Mouse (Mus musculus): ENCODE results near the gene Mylpf. TPM values are rescaled to one million over a fixed set of nuclear protein-coding genes. Genes with fewer than 3 reads are reported as not detected.

The Mylpf gene
- polyA plus RNA-seq, 1 experiment from 2014 or later = 0.47 TPM

DNA sequence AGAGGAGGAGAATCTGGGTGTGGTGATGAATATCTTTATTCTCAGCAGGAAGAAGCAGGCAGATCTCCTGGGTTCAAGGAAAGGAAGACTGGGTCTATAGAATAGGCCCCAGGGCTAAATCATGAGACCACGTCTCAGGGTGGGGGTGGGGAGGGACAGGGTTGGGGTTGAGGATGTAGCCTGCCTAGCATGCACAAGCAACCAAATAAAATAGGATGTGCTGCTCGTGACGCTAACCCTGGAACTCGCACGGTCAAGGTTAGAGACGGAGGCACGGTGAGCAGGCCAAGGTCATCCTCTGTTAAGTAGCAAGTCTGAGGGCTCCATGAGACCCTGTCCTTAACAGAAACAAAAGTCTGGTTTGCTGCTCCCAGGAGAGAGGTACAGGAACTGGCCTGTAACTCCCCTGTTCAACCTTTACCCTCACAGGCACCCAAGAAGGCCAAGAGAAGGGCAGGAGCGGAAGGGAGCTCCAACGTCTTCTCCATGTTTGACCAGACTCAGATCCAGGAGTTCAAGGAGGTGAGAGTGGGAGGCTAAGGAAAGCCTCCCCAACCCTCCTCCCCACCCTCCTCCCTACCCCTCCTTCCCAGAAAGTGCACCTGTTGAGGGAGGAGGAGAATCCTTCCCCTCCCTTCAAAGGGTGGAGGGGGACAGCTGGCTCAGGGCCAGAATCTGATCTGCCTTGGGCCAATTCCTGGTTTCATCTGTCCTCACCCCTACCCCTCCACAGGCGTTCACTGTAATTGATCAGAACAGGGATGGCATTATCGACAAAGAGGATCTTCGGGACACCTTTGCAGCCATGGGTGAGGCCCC, 4.0 kb downstream of the Mylpf start:
- Histone ChIP-seq H3K27ac (no peak overlapping the region), H3K4me3 (ENCODE audit: inconsistent target) (no peak overlapping the region), H3K79me2 (ENCODE audit: inconsistent target) (peaks cover 4% of the 10 kb centered on the region), H3K36me3 (ENCODE audit: inconsistent target) (no peaks in the 10 kb centered on the region)
- WGBS (ENCODE audit: missing documents) = 90% methylated on average over 12 of the region's 12 CpGs

DNA sequence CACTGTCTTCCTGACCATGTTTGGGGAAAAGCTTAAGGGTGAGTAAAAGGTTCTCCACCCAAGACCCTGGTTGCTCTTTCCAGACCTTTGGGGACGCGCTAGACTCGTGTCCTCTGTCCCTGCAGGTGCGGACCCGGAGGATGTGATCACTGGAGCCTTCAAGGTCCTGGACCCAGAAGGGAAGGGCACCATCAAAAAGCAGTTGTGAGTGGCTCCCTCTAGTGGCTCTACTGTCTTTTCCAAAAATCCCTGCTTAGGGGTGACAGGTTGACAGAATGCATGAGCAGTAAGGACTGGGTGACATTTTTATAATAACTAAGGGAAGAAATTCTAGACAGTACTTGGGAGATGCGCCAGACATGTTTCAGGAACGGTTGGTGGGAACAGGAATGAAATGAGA, 4.8 kb downstream of the Mylpf start:
- H3K4me3 ChIP-seq (ENCODE audit: inconsistent target) = no peak overlapping the region
- no peaks in the 10 kb centered on the region for H3K36me3 ChIP-seq (ENCODE audit: inconsistent target)
- no peak overlapping the region for H3K27ac ChIP-seq
- 48% methylated on average over 7 of the region's 7 CpGs for WGBS (ENCODE audit: missing documents)
- H3K79me2 ChIP-seq (ENCODE audit: inconsistent target) = no peaks in the 10 kb centered on the region

DNA sequence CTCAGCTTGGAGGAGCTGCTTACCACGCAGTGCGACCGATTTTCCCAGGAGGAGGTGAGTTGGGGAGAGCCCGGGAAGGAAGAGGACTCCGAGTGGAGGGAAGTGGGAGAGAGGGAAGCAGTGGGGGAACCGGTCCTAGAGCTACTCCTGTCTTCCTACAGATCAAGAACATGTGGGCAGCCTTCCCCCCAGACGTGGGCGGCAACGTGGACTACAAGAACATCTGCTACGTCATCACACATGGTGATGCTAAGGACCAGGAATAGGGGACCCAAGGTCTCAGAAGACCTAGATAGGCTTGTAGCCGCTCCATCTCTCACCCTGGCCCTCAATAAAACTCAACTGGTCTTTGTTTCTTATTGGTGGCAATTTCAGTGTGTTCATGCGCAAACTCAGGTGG, 5.2 kb downstream of the Mylpf start:
- H3K36me3 ChIP-seq (ENCODE audit: inconsistent target) = no peaks in the 10 kb centered on the region
- no peaks in the 10 kb centered on the region for H3K79me2 ChIP-seq (ENCODE audit: inconsistent target)
- H3K27ac ChIP-seq = no peak overlapping the region
- WGBS (ENCODE audit: missing documents) = 87% methylated on average over 11 of the region's 12 CpGs
- no peak overlapping the region for H3K4me3 ChIP-seq (ENCODE audit: inconsistent target)

DNA sequence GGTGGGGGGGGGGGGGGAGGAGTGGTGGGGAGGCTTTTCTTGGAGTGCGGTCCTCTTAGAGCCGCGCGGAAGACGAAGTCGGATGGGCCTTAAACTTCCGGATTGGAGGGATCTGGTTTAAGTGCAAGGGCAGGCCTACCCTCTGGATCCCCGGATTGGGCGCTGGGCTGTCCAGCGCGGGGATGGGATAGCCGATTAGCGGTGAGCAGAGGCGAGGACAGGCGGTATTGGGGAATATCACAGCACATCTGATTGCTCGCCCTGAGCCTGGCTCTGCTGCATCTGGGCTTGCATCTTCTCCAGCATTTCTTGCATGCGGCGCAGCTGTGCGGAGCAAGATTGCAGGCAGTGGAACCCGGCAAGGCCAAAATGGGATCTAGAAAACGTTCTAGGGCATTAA, 5.8 kb downstream of the Mylpf start:
- no peak overlapping the region for H3K27ac ChIP-seq
- no peaks in the 10 kb centered on the region for H3K36me3 ChIP-seq (ENCODE audit: inconsistent target)
- no peak overlapping the region for H3K4me3 ChIP-seq (ENCODE audit: inconsistent target)
- WGBS (ENCODE audit: missing documents) = 91% methylated on average over 17 of the region's 21 CpGs
- no peaks in the 10 kb centered on the region for H3K79me2 ChIP-seq (ENCODE audit: inconsistent target)

DNA sequence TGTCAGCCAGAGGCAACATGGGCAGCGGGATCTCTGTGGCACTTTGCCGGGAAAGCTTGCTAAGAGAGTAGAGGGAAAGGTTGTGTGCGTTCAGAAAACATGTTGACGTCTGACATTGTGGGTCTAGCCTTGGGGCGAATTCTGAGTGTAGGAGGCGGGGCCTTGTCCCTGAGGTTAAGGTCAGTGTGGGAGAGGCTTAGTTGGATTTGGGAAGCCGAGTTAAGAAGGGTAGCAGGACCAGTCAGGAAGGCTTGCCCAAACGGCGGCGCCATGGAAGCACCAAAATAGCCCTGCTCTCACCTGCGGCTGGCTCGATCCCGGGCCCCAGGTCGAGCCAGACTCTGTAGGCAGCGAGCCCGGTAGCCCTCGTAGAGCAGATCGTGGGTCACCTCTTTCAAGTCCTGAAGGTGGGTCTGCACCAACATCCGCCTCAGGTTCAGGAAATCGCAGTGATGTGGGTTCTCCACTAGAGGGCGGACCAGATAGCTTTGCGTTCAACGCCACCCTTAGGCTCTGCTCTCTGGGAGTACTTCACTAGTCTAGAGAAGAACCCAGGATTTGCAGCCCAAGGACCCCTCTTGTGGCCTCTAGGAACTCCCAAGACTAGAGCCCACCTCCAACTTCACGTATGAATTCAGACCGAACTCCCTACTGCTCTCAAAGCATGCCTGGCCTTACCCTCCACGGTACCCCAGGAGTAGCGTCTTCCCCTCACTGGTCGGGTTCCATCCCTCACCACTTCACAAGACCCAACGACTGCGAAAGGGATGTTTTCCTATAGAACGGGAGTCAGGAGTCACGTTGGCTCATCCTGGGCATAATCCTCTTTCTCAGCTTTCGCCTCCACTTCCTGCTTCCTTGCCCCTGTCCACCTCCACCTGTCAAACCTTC, 6.5 kb downstream of the Mylpf start:
- Histone ChIP-seq H3K4me3 (ENCODE audit: inconsistent target) (no peak overlapping the region), H3K79me2 (ENCODE audit: inconsistent target) (no peaks in the 10 kb centered on the region), H3K27ac (no peak overlapping the region), H3K36me3 (ENCODE audit: inconsistent target) (no peaks in the 10 kb centered on the region)
- WGBS (ENCODE audit: missing documents) = 46% methylated on average over 33 of the region's 33 CpGs

DNA sequence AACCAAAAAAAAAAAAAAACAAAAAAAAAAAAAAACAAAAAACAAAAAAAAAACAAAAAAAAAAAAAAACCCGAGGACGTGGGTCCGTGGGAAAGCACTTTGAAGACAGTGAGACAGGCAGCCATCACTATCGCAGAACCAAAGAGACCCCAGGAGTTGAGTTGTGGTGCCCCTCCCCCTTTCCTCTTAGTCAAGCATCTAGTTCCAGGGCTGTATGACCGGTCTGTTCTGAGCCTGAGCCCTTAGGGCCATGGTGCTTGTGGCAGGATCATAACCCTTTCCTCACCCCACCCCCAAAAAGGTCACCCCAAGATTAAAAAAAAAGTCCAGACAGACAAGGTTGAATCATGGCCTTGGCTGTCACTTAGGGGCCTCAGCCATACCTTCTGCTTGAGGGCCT, 7.6 kb downstream of the Mylpf start:
- no peaks in the 10 kb centered on the region for H3K79me2 ChIP-seq (ENCODE audit: inconsistent target)
- no peaks in the 10 kb centered on the region for H3K36me3 ChIP-seq (ENCODE audit: inconsistent target)
- H3K27ac ChIP-seq = no peak overlapping the region
- no peak overlapping the region for H3K4me3 ChIP-seq (ENCODE audit: inconsistent target)
- 82% methylated on average over 5 of the region's 5 CpGs for WGBS (ENCODE audit: missing documents)

DNA sequence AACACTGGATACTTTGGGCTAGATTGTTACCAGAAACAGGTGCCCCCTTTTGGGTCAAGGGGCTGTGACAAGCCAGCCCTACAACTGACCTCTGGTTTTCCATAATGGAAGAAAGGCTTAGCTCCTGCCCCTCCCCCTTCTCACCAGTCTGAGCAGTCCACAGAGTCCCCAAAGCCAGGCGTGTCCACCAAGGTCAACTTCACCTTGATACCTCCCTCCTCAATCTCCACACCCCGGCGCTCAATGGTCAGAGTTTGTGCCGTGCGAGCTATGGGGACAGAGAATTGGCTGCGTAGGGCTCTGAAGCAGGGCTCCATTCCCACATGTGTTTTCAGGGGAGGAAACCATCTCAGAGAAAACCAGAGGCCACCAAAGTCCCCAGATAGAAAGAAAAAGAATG, 8.8 kb downstream of the Mylpf start:
- no peaks in the 10 kb centered on the region for H3K36me3 ChIP-seq (ENCODE audit: inconsistent target)
- no peak overlapping the region for H3K4me3 ChIP-seq (ENCODE audit: inconsistent target)
- WGBS (ENCODE audit: missing documents) = 74% methylated on average over 6 of the region's 6 CpGs
- H3K79me2 ChIP-seq (ENCODE audit: inconsistent target) = no peaks in the 10 kb centered on the region
- no peak overlapping the region for H3K27ac ChIP-seq

DNA sequence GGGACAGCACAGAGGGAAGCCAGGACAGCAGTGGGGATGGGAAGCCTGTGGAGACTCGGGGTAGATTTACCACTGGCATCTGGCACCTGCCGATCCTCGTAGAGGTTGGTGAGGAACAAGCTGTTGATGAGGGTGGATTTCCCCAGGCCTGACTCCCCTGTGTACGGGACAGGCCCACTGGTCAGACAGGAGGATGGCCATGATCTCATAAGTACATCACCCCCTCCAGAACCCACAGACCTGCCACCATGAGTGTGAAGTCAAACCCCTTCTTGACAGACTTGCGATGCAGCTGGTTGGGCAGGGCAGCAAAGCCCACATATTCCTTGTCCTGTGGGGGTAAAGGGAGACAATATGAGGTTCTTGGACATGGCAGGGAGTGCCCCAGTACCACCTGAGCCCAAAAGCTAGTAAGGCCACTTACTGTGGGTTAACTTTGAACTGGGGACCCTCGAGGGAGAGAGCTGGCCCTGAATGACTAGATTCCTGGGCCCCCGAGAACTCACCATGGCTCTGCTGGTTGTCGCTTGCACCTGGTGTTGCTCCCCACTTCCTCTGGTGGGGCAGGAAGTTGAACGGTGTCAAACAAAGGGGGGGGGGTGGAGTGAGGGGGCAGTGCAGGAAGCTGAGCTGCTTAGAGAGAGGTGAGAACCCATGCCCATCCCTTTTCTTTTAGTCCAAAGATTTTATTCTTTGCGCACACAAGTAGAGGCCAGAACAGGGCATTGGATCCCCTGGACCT, 9.4 kb downstream of the Mylpf start:
- 32% methylated on average over 10 of the region's 10 CpGs for WGBS (ENCODE audit: missing documents)
- Histone ChIP-seq H3K4me3 (ENCODE audit: inconsistent target) (no peak overlapping the region), H3K36me3 (ENCODE audit: inconsistent target) (no peaks in the 10 kb centered on the region), H3K79me2 (ENCODE audit: inconsistent target) (no peaks in the 10 kb centered on the region), H3K27ac (no peak overlapping the region)

DNA sequence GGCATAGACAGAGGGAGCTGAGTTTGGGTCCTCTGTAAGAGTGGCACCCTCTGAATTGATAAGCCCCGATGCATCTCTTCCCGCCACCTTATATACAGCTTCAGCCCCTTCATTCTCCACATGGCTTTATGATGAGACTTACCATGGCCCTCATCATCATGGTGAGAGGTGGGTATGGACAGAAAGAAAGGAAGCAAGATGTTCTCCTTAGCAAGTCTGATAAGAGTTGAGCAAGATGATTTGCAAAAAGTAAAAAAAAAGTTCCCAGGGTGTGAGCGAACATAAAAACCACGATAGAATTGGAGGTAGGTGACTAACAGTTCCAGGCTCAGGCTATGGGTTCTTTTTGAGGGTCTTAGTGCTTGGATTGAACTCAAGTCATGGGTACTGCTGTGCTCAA, 10.0 kb downstream of the Mylpf start:
- Histone ChIP-seq H3K79me2 (ENCODE audit: inconsistent target) (no peaks in the 10 kb centered on the region), H3K4me3 (ENCODE audit: inconsistent target) (no peak overlapping the region), H3K36me3 (ENCODE audit: inconsistent target) (no peaks in the 10 kb centered on the region), H3K27ac (no peak overlapping the region)
- WGBS (ENCODE audit: missing documents) = 56% methylated on average over 4 of the region's 4 CpGs

DNA sequence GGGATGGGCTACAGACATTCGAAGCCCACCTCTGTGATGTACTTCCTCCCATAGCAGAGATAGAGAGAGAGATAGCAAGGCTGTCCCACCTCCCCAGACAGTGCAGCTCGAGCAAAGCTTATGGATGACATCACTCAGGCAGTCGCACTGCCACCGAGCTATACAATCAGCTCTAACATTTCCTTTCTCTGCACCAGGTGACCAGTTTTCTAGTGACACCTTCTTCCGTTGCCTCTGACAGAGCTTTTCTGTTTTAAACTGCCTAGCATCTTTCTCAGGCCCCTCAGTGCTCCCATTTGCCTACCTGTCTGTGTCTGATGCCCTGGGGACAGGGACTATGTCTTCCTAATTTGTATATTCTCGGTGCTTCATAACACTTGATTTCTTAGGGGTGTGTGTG, 11.8 kb downstream of the Mylpf start:
- no peak overlapping the region for H3K4me3 ChIP-seq (ENCODE audit: inconsistent target)
- WGBS (ENCODE audit: missing documents) = 75% methylated on average over 6 of the region's 6 CpGs
- H3K27ac ChIP-seq = no peak overlapping the region
- no peaks in the 10 kb centered on the region for H3K36me3 ChIP-seq (ENCODE audit: inconsistent target)
- no peaks in the 10 kb centered on the region for H3K79me2 ChIP-seq (ENCODE audit: inconsistent target)

DNA sequence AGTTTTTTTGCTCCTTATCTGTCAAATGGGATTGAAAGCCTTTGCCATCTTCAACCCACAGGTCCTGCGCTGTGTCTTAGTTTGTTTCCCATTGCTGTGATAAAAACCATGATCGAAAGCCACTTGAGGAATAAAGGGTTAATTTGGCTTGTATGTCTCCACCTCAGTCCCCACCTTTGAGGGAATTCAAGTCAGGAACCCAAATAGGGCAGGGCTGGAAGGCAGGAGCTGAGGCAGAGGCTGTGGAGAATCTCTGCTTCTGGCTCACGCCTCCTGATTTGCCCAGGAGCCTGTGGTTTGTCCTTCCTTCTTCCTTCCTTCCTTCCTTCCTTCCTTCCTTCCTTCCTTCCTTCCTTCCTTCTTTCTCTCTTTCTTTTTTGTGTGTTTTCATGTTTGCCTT, 14.4 kb downstream of the Mylpf start:
- Histone ChIP-seq H3K79me2 (ENCODE audit: inconsistent target) (no peaks in the 10 kb centered on the region), H3K4me3 (ENCODE audit: inconsistent target) (no peak overlapping the region), H3K36me3 (ENCODE audit: inconsistent target) (no peaks in the 10 kb centered on the region), H3K27ac (no peak overlapping the region)
- 100% methylated on average over 3 of the region's 3 CpGs for WGBS (ENCODE audit: missing documents)

DNA sequence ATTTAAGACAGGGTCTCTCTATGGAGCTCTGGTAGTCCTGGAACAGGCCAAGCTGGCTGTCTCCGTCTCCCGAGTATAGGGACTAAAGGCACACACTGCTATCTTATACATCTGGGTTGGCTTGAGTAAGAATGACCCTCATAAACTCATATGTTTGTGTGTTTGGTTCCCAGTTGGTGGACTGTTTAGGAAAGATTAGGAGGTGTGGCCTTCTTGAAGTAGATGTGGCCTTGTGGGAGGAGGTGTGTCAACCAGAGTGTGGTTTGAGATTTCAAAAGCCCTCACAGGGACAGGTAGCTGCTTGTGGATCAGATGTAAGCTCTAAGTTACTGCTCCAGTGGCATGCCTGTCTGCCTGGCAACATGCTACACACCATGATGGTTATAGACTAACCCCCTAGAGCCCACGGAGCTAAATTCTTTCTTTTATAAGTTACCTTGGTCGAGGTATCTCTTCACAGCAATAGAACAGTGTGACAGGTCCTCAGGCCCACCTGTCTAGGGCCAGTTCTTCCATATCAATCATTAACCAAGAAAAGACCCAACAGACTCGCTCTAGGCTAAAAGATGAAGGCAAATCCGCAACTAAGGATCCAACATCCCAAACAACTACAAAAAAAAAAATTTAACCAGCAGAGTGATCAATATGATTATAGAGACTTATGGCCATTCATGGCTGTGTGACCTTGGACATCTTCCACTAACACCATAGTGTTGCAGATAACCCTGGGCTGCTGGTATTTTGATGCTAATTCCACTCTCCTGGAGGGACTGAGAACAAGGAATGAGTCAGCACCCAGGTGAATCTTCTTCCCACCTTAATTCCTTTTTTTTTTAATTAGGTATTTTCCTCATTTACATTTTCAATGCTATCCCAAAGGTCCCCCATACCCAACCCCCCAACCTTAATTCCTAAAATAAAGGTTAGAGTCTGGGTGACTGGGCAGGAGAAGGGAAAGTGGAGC, 15.1 kb downstream of the Mylpf start:
- Histone ChIP-seq H3K27ac (no peak overlapping the region), H3K79me2 (ENCODE audit: inconsistent target) (no peaks in the 10 kb centered on the region), H3K4me3 (ENCODE audit: inconsistent target) (no peak overlapping the region), H3K36me3 (ENCODE audit: inconsistent target) (no peaks in the 10 kb centered on the region)
- WGBS (ENCODE audit: missing documents) = 92% methylated on average over 6 of the region's 6 CpGs

DNA sequence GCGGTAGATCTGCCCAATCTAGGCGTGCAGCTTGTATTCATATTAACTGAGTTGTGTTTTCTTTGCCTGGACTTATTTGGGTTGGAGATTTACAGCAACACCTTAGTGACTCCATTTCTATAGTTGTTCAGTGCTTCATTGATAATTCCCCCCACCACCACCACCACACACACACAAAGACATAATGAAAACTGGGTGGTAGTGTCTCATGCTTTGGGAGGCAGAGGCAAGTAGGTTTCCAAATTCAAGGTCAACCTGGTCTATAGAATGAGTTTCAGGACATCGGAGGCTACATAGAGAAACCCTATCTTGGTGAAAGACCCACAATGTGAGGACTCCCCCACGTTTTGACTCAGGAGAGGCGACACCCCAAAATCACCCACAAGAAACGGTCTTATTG, 15.9 kb downstream of the Mylpf start:
- Histone ChIP-seq H3K36me3 (ENCODE audit: inconsistent target) (no peaks in the 10 kb centered on the region), H3K27ac (no peak overlapping the region), H3K4me3 (ENCODE audit: inconsistent target) (no peak overlapping the region), H3K79me2 (ENCODE audit: inconsistent target) (no peaks in the 10 kb centered on the region)
- WGBS (ENCODE audit: missing documents) = 98% methylated on average over 6 of the region's 6 CpGs

All from macrophage (primary cell).